In the genomic region with DNA sequence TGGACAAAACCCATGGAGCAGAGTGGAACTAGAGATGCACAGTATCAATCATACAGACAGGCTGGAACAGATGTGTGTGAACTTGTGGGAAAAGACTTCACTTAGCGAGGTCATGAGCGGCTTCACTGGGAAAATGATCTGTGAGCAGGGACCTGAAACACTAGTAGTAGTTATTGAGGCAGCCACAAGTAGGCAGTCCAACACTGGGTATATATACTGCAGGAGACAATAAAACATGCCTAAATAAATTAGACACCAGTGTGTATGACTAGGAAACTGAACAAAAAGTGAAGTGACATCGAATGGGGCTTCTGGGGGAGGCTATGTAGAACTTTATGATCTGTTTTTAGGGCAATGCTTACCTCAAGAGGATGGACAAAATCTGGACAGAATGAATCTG, we compare ENCODE assay signal across 28 mouse cellular contexts.
DNase-seq lines count a peak whose midpoint lies in the region; ATAC-seq and TF ChIP-seq lines count a peak whose summit lies in the region.
"Had no signal": no experiment of that assay in that cellular context is flagged by ENCODE, and none has a peak within 500 bp of the region (broad histone marks: within the 10 kb centered on the region; RNA-seq: fewer than 3 reads in every experiment).

No protein-coding gene starts in this region.

- no peak for ATAC-seq in forebrain, postnatal 0 days
- ATAC-seq in forebrain, embryonic 16.5 days = no peak
- ATAC-seq in hindbrain, postnatal 0 days = no peak
- ATAC-seq in hindbrain, embryonic 16.5 days = no peak
- ATAC-seq in midbrain, postnatal 0 days (ENCODE audit: low FRiP score) = no peak
- no peak for ATAC-seq in megakaryocyte, adult 5-6 weeks (ENCODE audit: poor library complexity, severe bottlenecking)
- ATAC-seq: activated CD4-positive, CD25-positive, alpha-beta regulatory T cell, adult 4 months; inflammation-experienced regulatory T-cells, adult 6 months had no signal

- no peaks in the 10 kb centered on the region for H3K27me3 ChIP-seq in forebrain, postnatal 0 days (ENCODE audit: insufficient read depth, low read length)
- no peaks in the 10 kb centered on the region for H3K27me3 ChIP-seq in forebrain, embryonic 16.5 days (replicated peaks; ENCODE audit: control insufficient read depth, insufficient read depth, low read length)
- no peaks in the 10 kb centered on the region for H3K27me3 ChIP-seq in hindbrain, postnatal 0 days (ENCODE audit: insufficient read depth, low read length)
- no peaks in the 10 kb centered on the region for H3K27me3 ChIP-seq in hindbrain, embryonic 16.5 days (replicated peaks; ENCODE audit: control insufficient read depth, insufficient read depth, low read length)
- H3K27me3 ChIP-seq in midbrain, postnatal 0 days (ENCODE audit: insufficient read depth, low read length) = no peaks in the 10 kb centered on the region
- no peaks in the 10 kb centered on the region for H3K27me3 ChIP-seq in midbrain, embryonic 10.5 days (ENCODE audit: low read depth, poor library complexity, severe bottlenecking)
- H3K27me3 ChIP-seq: embryonic facial prominence, embryonic 15.5 days; forebrain, embryonic 12.5 days; heart, embryonic 15.5 days; hindbrain, embryonic 13.5 days; kidney, embryonic 15.5 days; midbrain, embryonic 13.5 days had no signal

- no peaks in the 10 kb centered on the region for H3K4me1 ChIP-seq in forebrain, postnatal 0 days (ENCODE audit: insufficient read depth)
- peaks cover 6% of the 10 kb centered on the region; the same call in 1 of the 2 replicates for H3K4me1 ChIP-seq in forebrain, embryonic 16.5 days (replicated peaks; ENCODE audit: control insufficient read depth, insufficient read depth, low read length)
- no peaks in the 10 kb centered on the region for H3K4me1 ChIP-seq in hindbrain, postnatal 0 days (ENCODE audit: insufficient read depth, low read length)
- H3K4me1 ChIP-seq in hindbrain, embryonic 16.5 days (ENCODE audit: control insufficient read depth, insufficient read depth, low read depth, low read length) = no peaks in the 10 kb centered on the region
- H3K4me1 ChIP-seq in midbrain, postnatal 0 days (ENCODE audit: insufficient read depth, low read length) = no peaks in the 10 kb centered on the region
- no peaks in the 10 kb centered on the region for H3K4me1 ChIP-seq in midbrain, embryonic 10.5 days
- H3K4me1 ChIP-seq: embryonic facial prominence, embryonic 10.5 days; embryonic facial prominence, embryonic 15.5 days; forebrain, embryonic 12.5 days; heart, embryonic 15.5 days; hindbrain, embryonic 13.5 days; kidney, embryonic 15.5 days had no signal

- no peak overlapping the region for H3K9ac ChIP-seq in forebrain, postnatal 0 days
- H3K9ac ChIP-seq in forebrain, embryonic 16.5 days (replicated peaks; ENCODE audit: low read depth, low read length) = no peak overlapping the region
- no peak overlapping the region for H3K9ac ChIP-seq in hindbrain, postnatal 0 days (replicated peaks; ENCODE audit: low read length)
- H3K9ac ChIP-seq in hindbrain, embryonic 16.5 days (ENCODE audit: low read depth, low read length) = no peak overlapping the region
- no peak overlapping the region for H3K9ac ChIP-seq in midbrain, postnatal 0 days (replicated peaks; ENCODE audit: low read length, poor library complexity, severe bottlenecking)
- H3K9ac ChIP-seq: embryonic facial prominence, embryonic 15.5 days; forebrain, embryonic 12.5 days; heart, embryonic 15.5 days; hindbrain, embryonic 13.5 days; kidney, embryonic 15.5 days; liver, embryonic 14.5 days; lung, embryonic 14.5 days; midbrain, embryonic 13.5 days had no signal

- H3K36me3 ChIP-seq in forebrain, postnatal 0 days (ENCODE audit: insufficient read depth) = no peaks in the 10 kb centered on the region
- no peaks in the 10 kb centered on the region for H3K36me3 ChIP-seq in forebrain, embryonic 16.5 days (ENCODE audit: control insufficient read depth, insufficient read depth)
- H3K36me3 ChIP-seq in hindbrain, postnatal 0 days (ENCODE audit: insufficient read depth, low read length) = no peaks in the 10 kb centered on the region
- H3K36me3 ChIP-seq in hindbrain, embryonic 16.5 days (ENCODE audit: control insufficient read depth, insufficient read depth, low read length) = no peaks in the 10 kb centered on the region
- H3K36me3 ChIP-seq in midbrain, postnatal 0 days (ENCODE audit: insufficient read depth, low read length) = no peaks in the 10 kb centered on the region
- H3K36me3 ChIP-seq in midbrain, embryonic 10.5 days = no peaks in the 10 kb centered on the region
- H3K36me3 ChIP-seq: embryonic facial prominence, embryonic 10.5 days; embryonic facial prominence, embryonic 15.5 days; forebrain, embryonic 12.5 days; heart, embryonic 15.5 days; hindbrain, embryonic 13.5 days; kidney, embryonic 15.5 days; midbrain, embryonic 13.5 days had no signal

- H3K4me2 ChIP-seq in forebrain, postnatal 0 days (ENCODE audit: low read depth) = no peak overlapping the region
- no peak overlapping the region for H3K4me2 ChIP-seq in forebrain, embryonic 16.5 days (ENCODE audit: low read length)
- H3K4me2 ChIP-seq in hindbrain, postnatal 0 days (ENCODE audit: low read depth, low read length) = no peak overlapping the region
- H3K4me2 ChIP-seq in hindbrain, embryonic 16.5 days (ENCODE audit: low read length) = no peak overlapping the region
- H3K4me2 ChIP-seq in midbrain, postnatal 0 days (ENCODE audit: low read depth, low read length, poor library complexity, severe bottlenecking) = no peak overlapping the region
- H3K4me2 ChIP-seq: embryonic facial prominence, embryonic 15.5 days; forebrain, embryonic 12.5 days; heart, embryonic 15.5 days; hindbrain, embryonic 13.5 days; kidney, embryonic 15.5 days; lung, embryonic 14.5 days; midbrain, embryonic 13.5 days had no signal

- WGBS in forebrain, postnatal 0 days = 77% methylated on average over 3 of the region's 3 CpGs
- 88% methylated on average over 3 of the region's 3 CpGs for WGBS in forebrain, embryonic 16.5 days
- 86% methylated on average over 3 of the region's 3 CpGs for WGBS in hindbrain, postnatal 0 days
- 84% methylated on average over 3 of the region's 3 CpGs for WGBS in hindbrain, embryonic 16.5 days
- 90% methylated on average over 3 of the region's 3 CpGs for WGBS in midbrain, postnatal 0 days
- WGBS in midbrain, embryonic 10.5 days = 84% methylated on average over 3 of the region's 3 CpGs

- H3K4me3 ChIP-seq in forebrain, postnatal 0 days (ENCODE audit: low read depth, low read length) = no peak overlapping the region
- no peak overlapping the region for H3K4me3 ChIP-seq in forebrain, embryonic 16.5 days (replicated peaks; ENCODE audit: low read length)
- no peak overlapping the region for H3K4me3 ChIP-seq in hindbrain, postnatal 0 days (ENCODE audit: low read length)
- H3K4me3 ChIP-seq in hindbrain, embryonic 16.5 days (ENCODE audit: low read length) = no peak overlapping the region
- no peak overlapping the region for H3K4me3 ChIP-seq in midbrain, postnatal 0 days (ENCODE audit: low read depth, low read length)
- no peak overlapping the region for H3K4me3 ChIP-seq in midbrain, embryonic 10.5 days
- H3K4me3 ChIP-seq: embryonic facial prominence, embryonic 10.5 days; embryonic facial prominence, embryonic 15.5 days; forebrain, embryonic 12.5 days; heart, embryonic 15.5 days; hindbrain, embryonic 13.5 days; kidney, embryonic 15.5 days; midbrain, embryonic 13.5 days had no signal

- no peaks in the 10 kb centered on the region for H3K9me3 ChIP-seq in forebrain, postnatal 0 days (ENCODE audit: low read length)
- H3K9me3 ChIP-seq in forebrain, embryonic 16.5 days (ENCODE audit: control insufficient read depth, low read length) = no peaks in the 10 kb centered on the region
- H3K9me3 ChIP-seq in hindbrain, postnatal 0 days (ENCODE audit: low read length) = no peaks in the 10 kb centered on the region
- no peaks in the 10 kb centered on the region for H3K9me3 ChIP-seq in hindbrain, embryonic 16.5 days (ENCODE audit: control insufficient read depth, low read length)
- H3K9me3 ChIP-seq in midbrain, postnatal 0 days (ENCODE audit: low read length) = no peaks in the 10 kb centered on the region
- H3K9me3 ChIP-seq in midbrain, embryonic 10.5 days (replicated peaks) = no peaks in the 10 kb centered on the region
- H3K9me3 ChIP-seq: embryonic facial prominence, embryonic 10.5 days; embryonic facial prominence, embryonic 15.5 days; forebrain, embryonic 12.5 days; heart, embryonic 15.5 days; hindbrain, embryonic 13.5 days; kidney, embryonic 15.5 days; midbrain, embryonic 13.5 days had no signal

- H3K27ac ChIP-seq in forebrain, postnatal 0 days (ENCODE audit: low read depth, low read length) = no peak overlapping the region
- H3K27ac ChIP-seq in forebrain, embryonic 16.5 days (ENCODE audit: low read length) = no peak overlapping the region
- no peak overlapping the region for H3K27ac ChIP-seq in hindbrain, postnatal 0 days
- H3K27ac ChIP-seq in hindbrain, embryonic 16.5 days (ENCODE audit: low read depth, low read length) = no peak overlapping the region
- H3K27ac ChIP-seq in midbrain, postnatal 0 days (ENCODE audit: low read depth, low read length) = no peak overlapping the region
- H3K27ac ChIP-seq in midbrain, embryonic 10.5 days (replicated peaks) = no peak overlapping the region
- H3K27ac ChIP-seq: embryonic facial prominence, embryonic 10.5 days; embryonic facial prominence, embryonic 15.5 days; forebrain, embryonic 12.5 days; heart, embryonic 15.5 days; hindbrain, embryonic 13.5 days; kidney, embryonic 15.5 days; liver, embryonic 14.5 days; midbrain, embryonic 13.5 days had no signal

- no peak for DNase-seq in forebrain, postnatal 0 days
- no peak for DNase-seq in hindbrain, postnatal 0 days (ENCODE audit: low spot score)
- peak; percentile 9 for DNase-seq in midbrain, postnatal 0 days (ENCODE audit: low spot score)
- DNase-seq in midbrain, embryonic 10.5 days (ENCODE audit: low spot score) = no peak
- peak; percentile 4 for DNase-seq in mesoderm, embryonic 11.5 days (ENCODE audit: low read depth, low spot score)
- DNase-seq: adrenal gland, adult 8-10 months; cerebellum, adult 8-10 months; cerebellum, postnatal 25 days; heart, postnatal 4 days; kidney, adult 18-20 months; kidney, postnatal 36 days; layer of hippocampus, postnatal 36 days; liver; lung, embryonic 14.5 days; thymus, postnatal 14 days had no signal

- TF ChIP-seq CTCF in forebrain, postnatal 0 days (IDR thresholded peaks at IDR 0.05; ENCODE audit: low read depth) = peak; percentile 45
- peak; percentile 51 for TF ChIP-seq CTCF in hindbrain, postnatal 0 days (IDR thresholded peaks at IDR 0.05; ENCODE audit: low read depth)
- TF ChIP-seq CTCF in midbrain, postnatal 0 days (IDR thresholded peaks at IDR 0.05) = peak; percentile 42

Comparison
In these comparisons a context has a peak if more than half of its experiments do, and no peak if none do; other contexts are left out.
1. DNase-seq: peak in midbrain, postnatal 0 days (single experiment) and mesoderm, embryonic 11.5 days (single experiment); none in forebrain, postnatal 0 days (single experiment), hindbrain, postnatal 0 days (single experiment) and midbrain, embryonic 10.5 days (single experiment).
2. Peak in every context shown above with its lines, with median percentiles within 50 percentile points of each other: CTCF ChIP-seq.